Mouse (Mus musculus): Measurements from ENCODE around the gene Gtpbp8. TPM values are rescaled to one million over a fixed set of nuclear protein-coding genes. Genes with fewer than 3 reads are reported as not detected.
A peak's percentile ranks its signal among the peaks of the same experiment; 100 is the strongest.

Gtpbp8 gene
- total and polyA plus RNA-seq, 3 experiments = 3.2 to 9.9 (median 8.1) TPM

- no peak overlapping the region for H3K4me3 ChIP-seq
- peaks cover 6% of the 10 kb centered on the region for H3K4me1 ChIP-seq (ENCODE audit: control insufficient read depth, insufficient read depth, low read length)
- H3K27me3 ChIP-seq (ENCODE audit: control insufficient read depth, insufficient read depth, low read length) = no peaks in the 10 kb centered on the region
- intact Hi-C loops (cut with DNase I) = loop anchor here (10.0 kb wide), 1 partner anchor 51 kb away; no protein-coding TSS in a partner anchor
- no peaks in the 10 kb centered on the region for H3K79me2 ChIP-seq (replicated peaks; ENCODE audit: control insufficient read depth, insufficient read depth, low read length)
- H3K27ac ChIP-seq = peak overlapping the region; percentile 9; the same call in 1 of the 2 replicates
- WGBS = 27% methylated on average over 12 of the region's 12 CpGs
- DNase-seq = peak; percentile 48
- H3K9ac ChIP-seq (ENCODE audit: low read depth, low read length) = no peak overlapping the region
- TF ChIP-seq POLR2A (IDR thresholded peaks at IDR 0.05; ENCODE audit: insufficient read depth, low read depth, low read length) = no peak
- no peak for TF ChIP-seq EP300 (IDR thresholded peaks at IDR 0.05; ENCODE audit: insufficient read depth, low read depth, low read length)
- TF ChIP-seq CTCF (IDR thresholded peaks at IDR 0.05) = no peak
- no peaks in the 10 kb centered on the region for H3K36me3 ChIP-seq (ENCODE audit: control insufficient read depth, insufficient read depth, low read length)
Observed at GRCm38 (mm10) chr16:44695859-44696620, 50.1 kb downstream of the Gtpbp8 start.

- Histone ChIP-seq H3K36me3 (ENCODE audit: control insufficient read depth, insufficient read depth, low read length) (no peaks in the 10 kb centered on the region), H3K9ac (ENCODE audit: low read depth, low read length) (no peak overlapping the region), H3K79me2 (replicated peaks; ENCODE audit: control insufficient read depth, insufficient read depth, low read length) (no peaks in the 10 kb centered on the region), H3K4me1 (ENCODE audit: control insufficient read depth, insufficient read depth, low read length) (peaks cover 6% of the 10 kb centered on the region), H3K27ac (no peak overlapping the region), H3K27me3 (ENCODE audit: control insufficient read depth, insufficient read depth, low read length) (no peaks in the 10 kb centered on the region), H3K4me3 (no peak overlapping the region)
- no peak for DNase-seq
- 61% methylated on average over 8 of the region's 8 CpGs for WGBS
- no peak for TF ChIP-seq POLR2A (IDR thresholded peaks at IDR 0.05; ENCODE audit: insufficient read depth, low read depth, low read length)
- no peak for TF ChIP-seq EP300 (IDR thresholded peaks at IDR 0.05; ENCODE audit: insufficient read depth, low read depth, low read length)
- TF ChIP-seq CTCF (IDR thresholded peaks at IDR 0.05) = no peak
- intact Hi-C loops (cut with DNase I) = loop anchor here (10.0 kb wide), 1 partner anchor 51 kb away; no protein-coding TSS in a partner anchor
Observed at GRCm38 (mm10) chr16:44695214-44695858, 50.8 kb downstream of the Gtpbp8 start.

- WGBS = 76% methylated on average over 6 of the region's 6 CpGs
- no peak for DNase-seq
- Histone ChIP-seq H3K4me1 (ENCODE audit: control insufficient read depth, insufficient read depth, low read length) (peaks cover 6% of the 10 kb centered on the region), H3K27me3 (ENCODE audit: control insufficient read depth, insufficient read depth, low read length) (no peaks in the 10 kb centered on the region), H3K4me3 (no peak overlapping the region), H3K79me2 (replicated peaks; ENCODE audit: control insufficient read depth, insufficient read depth, low read length) (no peaks in the 10 kb centered on the region), H3K36me3 (ENCODE audit: control insufficient read depth, insufficient read depth, low read length) (no peaks in the 10 kb centered on the region), H3K9ac (ENCODE audit: low read depth, low read length) (no peak overlapping the region), H3K27ac (no peak overlapping the region)
- intact Hi-C loops (cut with DNase I) = loop anchor here (10.0 kb wide), 1 partner anchor 49 kb away; no protein-coding TSS in a partner anchor
- TF ChIP-seq EP300 (IDR thresholded peaks at IDR 0.05; ENCODE audit: insufficient read depth, low read depth, low read length) (no peak), CTCF (IDR thresholded peaks at IDR 0.05) (peak; percentile 47)
Observed at GRCm38 (mm10) chr16:44693695-44694094, 52.5 kb downstream of the Gtpbp8 start.

- H3K9ac ChIP-seq (ENCODE audit: low read depth, low read length) = no peak overlapping the region
- no peak overlapping the region for H3K27ac ChIP-seq
- intact Hi-C loops (cut with DNase I) = loop anchor here (10.0 kb wide), 1 partner anchor 48 kb away; no protein-coding TSS in a partner anchor
- no peaks in the 10 kb centered on the region for H3K27me3 ChIP-seq (ENCODE audit: control insufficient read depth, insufficient read depth, low read length)
- H3K4me1 ChIP-seq (ENCODE audit: control insufficient read depth, insufficient read depth, low read length) = peaks cover 6% of the 10 kb centered on the region
- 97% methylated on average over 1 of the region's 1 CpGs for WGBS
- TF ChIP-seq CTCF (IDR thresholded peaks at IDR 0.05) (no peak), EP300 (IDR thresholded peaks at IDR 0.05; ENCODE audit: insufficient read depth, low read depth, low read length) (no peak), POLR2A (IDR thresholded peaks at IDR 0.05; ENCODE audit: insufficient read depth, low read depth, low read length) (no peak)
- H3K79me2 ChIP-seq (replicated peaks; ENCODE audit: control insufficient read depth, insufficient read depth, low read length) = no peaks in the 10 kb centered on the region
- DNase-seq = no peak
- H3K4me3 ChIP-seq = no peak overlapping the region
- no peaks in the 10 kb centered on the region for H3K36me3 ChIP-seq (ENCODE audit: control insufficient read depth, insufficient read depth, low read length)
Observed at GRCm38 (mm10) chr16:44692541-44692940, 53.6 kb downstream of the Gtpbp8 start.

GRCm38 (mm10) chr16:44691561-44692141, 54.5 kb downstream of the Gtpbp8 start:
- peaks cover 6% of the 10 kb centered on the region for H3K4me1 ChIP-seq (ENCODE audit: control insufficient read depth, insufficient read depth, low read length)
- no peaks in the 10 kb centered on the region for H3K27me3 ChIP-seq (ENCODE audit: control insufficient read depth, insufficient read depth, low read length)
- H3K36me3 ChIP-seq (ENCODE audit: control insufficient read depth, insufficient read depth, low read length) = no peaks in the 10 kb centered on the region
- no peak for TF ChIP-seq CTCF (IDR thresholded peaks at IDR 0.05)
- no peak for TF ChIP-seq EP300 (IDR thresholded peaks at IDR 0.05; ENCODE audit: insufficient read depth, low read depth, low read length)
- TF ChIP-seq POLR2A (IDR thresholded peaks at IDR 0.05; ENCODE audit: insufficient read depth, low read depth, low read length) = no peak
- H3K27ac ChIP-seq = no peak overlapping the region; the same call in 1 of the 2 replicates
- no peak overlapping the region for H3K9ac ChIP-seq (ENCODE audit: low read depth, low read length)
- peak; percentile 45 to 56 for DNase-seq
- 23% methylated on average over 17 of the region's 17 CpGs for WGBS
- peak overlapping the region; percentile 19 for H3K4me3 ChIP-seq
- H3K79me2 ChIP-seq (replicated peaks; ENCODE audit: control insufficient read depth, insufficient read depth, low read length) = no peaks in the 10 kb centered on the region
- intact Hi-C loops (cut with DNase I) = loop anchor here (10.0 kb wide), 1 partner anchor 47 kb away; no protein-coding TSS in a partner anchor
